Mouse (Mus musculus): ENCODE results near the gene B3galt4. TPM values are rescaled to one million over a fixed set of nuclear protein-coding genes. Genes with fewer than 3 reads are reported as not detected.
A peak's percentile ranks its signal among the peaks of the same experiment; 100 is the strongest.
"Not testable (repeated sequence)": the region's sequence is repeated elsewhere in the genome, so short reads cannot be mapped to it uniquely, and the experiment has no call there.

Gene B3galt4
- total RNA-seq, 1 experiment = 10.3 TPM

- Histone ChIP-seq H3K9me3 (ENCODE audit: control insufficient read depth, insufficient read depth, low read depth, low read length) (no peaks in the 10 kb centered on the region), H3K4me3 (ENCODE audit: insufficient read depth in 1 of 2, low read depth in 1 of 2, low read length in 2 of 2, poor library complexity in 1 of 2, severe bottlenecking in 1 of 2) (peak within 1 kb of the TSS; percentile 84 to 87), H3K9ac (ENCODE audit: insufficient read depth, low read depth, low read length, poor library complexity, severe bottlenecking) (peak within 1 kb of the TSS; percentile 92), H3K4me1 (ENCODE audit: control insufficient read depth in 2 of 2, insufficient read depth in 2 of 2, low read length in 2 of 2, poor library complexity in 1 of 2) (peaks cover 0 to 8% of the 10 kb centered on the region in 2 experiments; a peak in 2 of 4 replicates), H3K36me3 (ENCODE audit: control insufficient read depth, insufficient read depth, low read length, poor library complexity, severe bottlenecking) (peaks cover 35% of the 10 kb centered on the region), H3K27ac (ENCODE audit: insufficient read depth, low read depth, low read length, poor library complexity, severe bottlenecking) (peak within 1 kb of the TSS; percentile 90)
- TF ChIP-seq HCFC1 (IDR thresholded peaks at IDR 0.05; ENCODE audit: borderline replicate concordance, insufficient read depth, low read length) (peak; percentile 90), CHD2 (IDR thresholded peaks at IDR 0.05; ENCODE audit: low read depth, low read length) (no peak; the same call in 1 of the 2 replicates)
- in situ Hi-C loops (cut with MboI; ENCODE audit: low sequenced_read_pairs in 2 of 2, unreplicated experiment in 2 of 2) = no loop called here
- peak; percentile 97 for DNase-seq (ENCODE audit: low read depth, low spot score)
Measured at GRCm38 (mm10) chr17:33909077-33909868, 42.0 kb downstream of the B3galt4 start, which contains the start of gene Daxx. Gene Daxx, plus strand, starts transcription at chr17:33909414.

- no peaks in the 10 kb centered on the region for H3K9me3 ChIP-seq (ENCODE audit: control insufficient read depth, insufficient read depth, low read depth, low read length)
- peak overlapping the region; percentile 75 to 87 for H3K4me3 ChIP-seq (ENCODE audit: insufficient read depth in 1 of 2, low read depth in 1 of 2, low read length in 2 of 2, poor library complexity in 1 of 2, severe bottlenecking in 1 of 2)
- DNase-seq (ENCODE audit: low read depth, low spot score) = no peak
- TF ChIP-seq ZNF384 (IDR thresholded peaks at IDR 0.05; ENCODE audit: low read depth, low read length) = no peak
- no peak for TF ChIP-seq CHD2 (IDR thresholded peaks at IDR 0.05; ENCODE audit: low read depth, low read length)
- no peak for TF ChIP-seq HCFC1 (IDR thresholded peaks at IDR 0.05; ENCODE audit: borderline replicate concordance, insufficient read depth, low read length)
- TF ChIP-seq MAFK (IDR thresholded peaks at IDR 0.05; ENCODE audit: insufficient read depth, low read depth, low read length) = no peak
- TF ChIP-seq ZC3H11A (IDR thresholded peaks at IDR 0.05; ENCODE audit: borderline replicate concordance, low read depth, low read length) = no peak
- peak overlapping the region; percentile 77 for H3K9ac ChIP-seq (ENCODE audit: insufficient read depth, low read depth, low read length, poor library complexity, severe bottlenecking)
- peaks cover 27% of the 10 kb centered on the region for H3K36me3 ChIP-seq (ENCODE audit: control insufficient read depth, insufficient read depth, low read length, poor library complexity, severe bottlenecking)
- H3K27ac ChIP-seq (ENCODE audit: insufficient read depth, low read depth, low read length, poor library complexity, severe bottlenecking) = peak overlapping the region; percentile 90
- peaks cover 0 to 15% of the 10 kb centered on the region in 2 experiments; a peak in 3 of 4 replicates for H3K4me1 ChIP-seq (ENCODE audit: control insufficient read depth in 2 of 2, insufficient read depth in 2 of 2, low read length in 2 of 2, poor library complexity in 1 of 2)
- in situ Hi-C loops (cut with MboI; ENCODE audit: low sequenced_read_pairs in 2 of 2, unreplicated experiment in 2 of 2) = no loop called here
Measured at GRCm38 (mm10) chr17:33908331-33909076, 42.8 kb downstream of the B3galt4 start.

- H3K9me3 ChIP-seq (ENCODE audit: control insufficient read depth, insufficient read depth, low read depth, low read length); in situ Hi-C loops (cut with MboI; ENCODE audit: low sequenced_read_pairs in 2 of 2, unreplicated experiment in 2 of 2); H3K36me3 ChIP-seq (ENCODE audit: control insufficient read depth, insufficient read depth, low read length, poor library complexity, severe bottlenecking); DNase-seq (ENCODE audit: low read depth, low spot score): not testable (repeated sequence)
- Histone ChIP-seq H3K4me1 (ENCODE audit: control insufficient read depth in 2 of 2, insufficient read depth in 2 of 2, low read length in 2 of 2, poor library complexity in 1 of 2) (peaks cover 4 to 31% of the 10 kb centered on the region in 2 experiments; a peak in 3 of 4 replicates), H3K4me3 (ENCODE audit: insufficient read depth in 1 of 2, low read depth in 1 of 2, low read length in 2 of 2, poor library complexity in 1 of 2, severe bottlenecking in 1 of 2) (peak within 1 kb of the TSS; percentile 38 to 50), H3K9ac (ENCODE audit: insufficient read depth, low read depth, low read length, poor library complexity, severe bottlenecking) (peak within 1 kb of the TSS; percentile 76), H3K27ac (ENCODE audit: insufficient read depth, low read depth, low read length, poor library complexity, severe bottlenecking) (peak within 1 kb of the TSS; percentile 89)
Measured at GRCm38 (mm10) chr17:33904835-33905234, 46.5 kb downstream of the B3galt4 start, which contains the start of gene Platr17. Gene Platr17, plus strand, starts transcription at chr17:33905135.

GRCm38 (mm10) chr17:33903911-33904651 is 47.2 kb downstream of the B3galt4 start:
- H3K9ac ChIP-seq (ENCODE audit: insufficient read depth, low read depth, low read length, poor library complexity, severe bottlenecking) = peak overlapping the region; percentile 65; the same call in 1 of the 2 replicates
- DNase-seq (ENCODE audit: low read depth, low spot score); H3K9me3 ChIP-seq (ENCODE audit: control insufficient read depth, insufficient read depth, low read depth, low read length); in situ Hi-C loops (cut with MboI; ENCODE audit: low sequenced_read_pairs in 2 of 2, unreplicated experiment in 2 of 2); H3K36me3 ChIP-seq (ENCODE audit: control insufficient read depth, insufficient read depth, low read length, poor library complexity, severe bottlenecking): not testable (repeated sequence)
- H3K27ac ChIP-seq (ENCODE audit: insufficient read depth, low read depth, low read length, poor library complexity, severe bottlenecking) = peak overlapping the region; percentile 87
- H3K4me3 ChIP-seq (ENCODE audit: insufficient read depth in 1 of 2, low read depth in 1 of 2, low read length in 2 of 2, poor library complexity in 1 of 2, severe bottlenecking in 1 of 2) = peak overlapping the region in 1 of 2 experiments; percentile 24; a peak in 2 of 4 replicates
- peaks cover 8 to 31% of the 10 kb centered on the region in 2 experiments; a peak in 3 of 4 replicates for H3K4me1 ChIP-seq (ENCODE audit: control insufficient read depth in 2 of 2, insufficient read depth in 2 of 2, low read length in 2 of 2, poor library complexity in 1 of 2)

Measured in ES-E14 (cell line).